Mouse (Mus musculus): Measurements from ENCODE around the gene Tbx2. TPM values are rescaled to one million over a fixed set of nuclear protein-coding genes. Genes with fewer than 3 reads are reported as not detected.

The Tbx2 gene
- total RNA-seq, 2 experiments from 2014 or later, result 6.2 to 7.1 TPM

DNA sequence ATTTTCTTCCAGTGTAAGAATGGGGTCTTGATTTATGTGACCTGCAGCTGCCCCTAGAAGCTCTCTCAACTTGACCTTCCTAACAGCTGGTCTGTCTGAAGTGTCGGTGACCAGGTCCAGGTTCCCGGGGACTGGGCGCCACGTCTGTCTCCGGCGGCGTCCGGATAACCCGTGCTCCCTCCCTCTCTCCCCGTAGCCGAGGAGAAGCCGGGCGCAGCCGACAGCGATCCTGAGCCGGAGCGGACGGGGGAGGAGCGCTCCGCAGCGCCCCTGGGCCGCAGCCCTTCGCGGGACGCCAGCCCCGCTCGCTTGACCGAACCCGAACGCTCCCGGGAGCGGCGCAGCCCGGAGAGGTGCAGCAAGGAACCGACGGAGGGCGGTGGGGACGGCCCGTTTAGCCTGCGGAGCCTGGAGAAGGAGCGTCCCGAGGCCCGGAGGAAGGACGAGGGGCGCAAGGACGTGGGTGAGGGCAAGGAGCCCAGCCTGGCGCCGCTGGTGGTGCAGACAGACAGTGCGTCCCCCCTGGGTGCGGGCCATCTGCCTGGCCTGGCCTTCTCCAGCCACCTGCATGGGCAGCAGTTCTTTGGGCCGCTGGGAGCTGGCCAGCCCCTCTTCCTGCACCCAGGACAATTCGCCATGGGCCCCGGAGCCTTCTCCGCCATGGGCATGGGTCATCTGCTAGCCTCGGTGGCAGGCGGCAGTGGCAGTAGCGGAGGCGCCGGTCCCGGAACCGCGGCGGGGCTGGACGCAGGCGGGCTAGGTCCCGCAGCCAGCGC, 5.5 kb downstream of the Tbx2 start:
- no peak for DNase-seq (ENCODE audit: low spot score)
- intact Hi-C loops (cut with DNase I), result no loop called here

DNA sequence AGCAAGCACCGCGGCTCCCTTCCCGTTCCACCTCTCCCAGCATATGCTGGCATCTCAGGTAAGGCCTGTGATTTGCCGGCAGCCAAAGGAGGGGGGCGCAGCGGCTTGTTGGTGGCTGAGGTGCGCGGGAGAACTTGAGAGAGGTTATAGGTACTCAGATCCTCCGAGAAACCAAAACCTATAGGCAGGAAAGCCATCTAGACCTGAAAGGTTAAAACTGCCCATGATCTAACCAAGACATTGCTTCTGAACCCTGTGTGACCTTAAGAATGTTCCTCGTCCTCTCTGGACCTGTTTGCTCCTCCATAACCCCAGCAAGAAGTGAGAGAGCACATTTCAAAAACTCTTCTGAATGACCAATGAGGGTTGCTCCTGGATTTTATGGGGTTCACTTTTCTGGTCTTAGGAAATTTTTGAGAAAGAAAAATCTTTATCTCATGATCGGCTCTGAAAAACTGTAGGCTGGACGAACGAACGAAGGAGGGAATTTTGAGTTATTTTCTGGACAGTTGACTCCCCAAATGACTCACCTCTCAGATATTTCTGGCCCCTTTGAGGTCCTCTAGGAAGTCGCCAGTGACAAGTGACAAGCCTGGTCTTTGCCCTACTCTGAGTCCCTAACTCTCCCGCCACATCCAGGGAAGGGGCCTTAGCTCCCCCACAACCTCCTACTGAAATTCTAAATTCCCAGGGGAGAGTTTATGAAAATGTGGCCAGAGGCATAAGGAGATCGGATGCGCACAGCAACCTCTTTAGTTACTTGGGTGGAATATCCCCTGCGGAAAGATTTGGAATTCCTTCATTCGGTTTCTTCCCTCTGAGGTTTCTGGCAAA, 6.3 kb downstream of the Tbx2 start:
- no peak for DNase-seq (ENCODE audit: low spot score)
- intact Hi-C loops (cut with DNase I), result no loop called here

DNA sequence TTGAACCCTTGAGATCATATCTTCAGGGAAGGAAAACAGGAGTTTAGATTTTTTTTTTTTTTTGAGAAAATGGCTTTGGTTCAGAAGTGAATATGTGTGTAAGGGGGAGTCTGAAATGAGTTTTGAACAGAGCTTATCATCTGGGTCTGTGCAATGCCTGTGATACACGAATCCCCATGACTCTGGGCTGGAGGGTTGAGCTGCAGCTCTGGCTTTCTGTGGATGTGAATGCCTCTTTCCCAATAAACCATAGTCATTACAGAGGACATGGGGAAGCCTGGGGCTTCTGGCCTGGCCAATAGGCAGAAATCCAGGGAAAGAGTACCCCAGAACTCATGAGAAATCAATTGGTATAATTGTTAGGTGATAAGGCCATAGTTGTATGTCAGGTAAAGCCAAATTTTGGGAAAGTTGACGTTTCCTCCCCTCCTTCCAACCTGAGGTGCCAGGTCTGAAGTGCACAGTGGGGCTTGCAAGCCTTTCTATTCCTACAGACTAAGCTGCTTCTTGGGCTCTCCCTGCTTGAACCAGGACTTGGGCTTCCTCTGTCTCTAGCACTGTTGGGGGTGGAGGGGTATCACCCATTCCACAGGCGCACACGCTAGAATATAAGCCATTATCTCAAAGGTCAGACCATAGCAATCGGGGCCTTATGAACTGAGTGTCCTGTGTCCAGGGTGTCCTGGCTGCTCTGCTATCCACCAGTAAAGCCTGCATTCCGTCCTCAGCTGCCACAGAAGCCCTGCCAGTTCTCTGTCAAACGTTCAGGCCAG, 7.1 kb downstream of the Tbx2 start:
- no peak for DNase-seq (ENCODE audit: low spot score)
- intact Hi-C loops (cut with DNase I), result loop anchor here (5.0 to 10.0 kb wide), 3 partner anchors 372 to 515 kb away; partner anchors contain the start of gene Med13

DNA sequence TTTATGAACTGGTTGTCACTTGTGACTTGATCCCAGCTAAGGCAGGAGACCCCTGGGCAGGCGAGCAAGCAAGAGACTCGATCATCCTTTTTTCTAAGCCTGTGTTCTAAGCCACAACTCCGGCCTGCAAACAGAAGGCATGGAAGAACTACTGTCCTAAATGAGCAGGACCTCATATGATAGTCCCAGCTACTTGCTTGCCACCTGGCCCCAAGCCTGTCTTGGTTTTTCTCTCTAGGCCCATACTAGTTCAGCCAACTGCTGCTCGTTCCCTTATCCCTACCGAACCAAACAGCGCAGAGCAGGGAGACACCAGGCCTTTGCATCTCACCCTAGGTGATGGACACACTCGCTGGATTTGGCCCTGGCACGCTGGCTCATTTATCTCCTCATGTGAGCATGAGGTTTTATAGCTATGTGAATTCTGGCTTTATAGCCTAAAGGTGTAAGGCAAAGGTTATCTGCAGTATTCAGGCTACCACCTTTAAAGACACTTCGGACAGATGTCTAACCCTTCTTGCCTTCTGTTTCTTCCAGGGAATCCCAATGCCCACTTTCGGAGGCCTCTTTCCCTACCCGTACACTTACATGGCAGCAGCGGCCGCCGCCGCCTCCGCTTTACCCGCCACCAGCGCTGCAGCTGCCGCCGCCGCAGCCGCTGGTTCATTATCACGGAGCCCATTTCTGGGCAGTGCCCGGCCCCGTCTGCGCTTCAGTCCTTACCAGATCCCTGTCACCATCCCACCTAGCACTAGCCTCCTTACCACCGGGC, 7.9 kb downstream of the Tbx2 start:
- intact Hi-C loops (cut with DNase I), result loop anchor here (5.0 to 10.0 kb wide), 3 partner anchors 373 to 515 kb away; partner anchors contain the start of gene Med13
- no peak for DNase-seq (ENCODE audit: low spot score)

DNA sequence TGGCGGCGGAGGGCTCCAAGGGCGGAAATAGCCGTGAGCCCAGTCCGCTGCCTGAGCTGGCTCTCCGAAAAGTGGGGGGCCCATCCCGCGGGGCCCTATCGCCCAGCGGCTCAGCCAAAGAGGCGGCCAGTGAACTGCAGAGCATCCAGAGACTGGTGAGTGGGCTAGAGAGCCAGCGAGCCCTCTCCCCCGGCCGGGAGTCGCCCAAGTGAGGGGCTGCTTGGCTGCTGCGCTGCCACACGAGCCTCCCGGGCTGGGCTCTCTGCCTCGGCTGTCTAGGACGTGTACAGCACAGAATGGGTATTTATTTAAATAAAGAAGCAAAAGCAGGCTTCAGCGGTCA, 8.4 kb downstream of the Tbx2 start:
- DNase-seq (ENCODE audit: low spot score), result no peak
- intact Hi-C loops (cut with DNase I), result loop anchor here (5.0 to 10.0 kb wide), 3 partner anchors 373 to 514 kb away; partner anchors contain the start of gene Med13

DNA sequence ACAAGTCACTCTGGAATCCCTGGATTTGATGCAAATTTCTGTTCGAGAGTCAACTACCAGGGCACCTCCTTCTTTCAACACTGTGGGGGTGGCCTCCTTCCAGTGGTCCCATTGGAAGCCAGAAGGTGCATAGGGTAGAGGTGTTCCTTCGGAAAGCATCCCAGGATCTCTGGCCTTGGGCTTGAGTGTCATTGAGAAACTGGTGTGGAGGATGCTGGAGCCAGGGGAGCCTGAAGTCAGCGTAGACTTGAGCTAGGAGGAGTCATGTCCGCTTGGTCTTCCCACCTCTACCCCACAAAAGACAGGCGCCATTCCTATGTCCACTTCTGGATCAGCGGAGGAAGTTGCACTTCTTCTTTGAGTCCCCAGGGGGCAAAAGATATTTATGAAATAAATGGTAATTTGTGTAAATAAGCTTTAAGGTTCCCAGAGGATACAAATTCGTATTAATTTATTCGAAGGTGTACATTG, 8.9 kb downstream of the Tbx2 start:
- no peak for DNase-seq (ENCODE audit: low spot score)
- intact Hi-C loops (cut with DNase I), result loop anchor here (5.0 to 10.0 kb wide), 3 partner anchors 374 to 514 kb away; partner anchors contain the start of gene Med13

DNA sequence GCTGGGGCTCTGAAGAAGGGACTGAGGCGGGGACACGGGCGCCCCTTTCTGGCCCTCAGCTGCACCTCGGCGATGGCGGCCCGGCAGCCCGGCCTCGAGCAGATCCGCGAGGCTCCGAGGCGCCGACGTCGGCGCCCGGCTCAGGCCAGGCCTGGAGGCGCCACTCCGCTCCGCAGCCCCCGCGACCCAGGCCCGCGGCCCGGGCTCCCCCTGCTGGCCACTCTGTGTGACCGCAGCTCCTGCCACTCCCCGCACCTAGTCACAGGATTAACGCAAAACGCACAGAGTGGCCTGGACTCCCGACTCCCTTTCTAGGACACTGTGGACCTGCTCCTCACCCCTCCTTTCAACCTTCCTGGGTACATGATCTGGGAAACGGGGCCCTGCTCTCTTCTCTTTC, 9.6 kb downstream of the Tbx2 start:
- DNase-seq (ENCODE audit: low spot score), result peak; percentile 53

DNA sequence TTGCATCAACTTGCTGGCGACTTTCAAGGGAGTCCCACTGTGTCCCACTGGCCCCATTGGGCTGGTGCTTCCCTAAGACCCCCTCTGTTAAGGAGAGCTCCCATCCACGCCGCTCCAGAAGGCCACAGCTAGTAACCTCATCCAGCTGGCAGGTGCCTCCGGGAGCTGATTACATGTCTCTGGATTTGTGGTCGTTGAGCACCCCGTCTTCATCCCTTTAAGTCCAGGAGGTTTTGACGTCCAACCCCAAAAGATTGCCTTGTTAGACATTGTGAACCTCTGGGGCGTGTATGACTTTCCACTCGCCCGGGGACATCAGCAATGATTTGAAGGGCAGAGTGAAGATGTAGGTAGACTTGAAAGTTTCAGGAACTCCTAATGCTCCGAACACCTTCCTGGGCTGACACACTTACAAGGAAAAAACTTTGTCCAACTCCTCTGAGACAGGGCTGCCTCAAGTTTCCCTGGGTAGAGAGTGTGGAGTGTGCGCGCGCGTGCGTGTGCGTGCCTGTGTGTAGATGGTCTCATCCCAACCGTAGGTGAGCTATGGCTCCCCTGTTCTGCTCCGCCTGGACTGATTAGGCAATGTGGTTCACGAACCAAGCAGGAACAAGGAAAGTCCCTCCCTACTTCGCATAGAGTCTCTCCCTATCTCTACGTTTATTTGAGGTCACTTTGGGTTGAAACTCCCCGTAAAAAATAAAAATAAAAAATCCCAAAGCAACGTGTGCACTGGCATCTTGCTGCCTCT, 10.4 kb downstream of the Tbx2 start:
- DNase-seq (ENCODE audit: low spot score), result no peak
- intact Hi-C loops (cut with DNase I), result loop anchor here (2.0 to 10.0 kb wide), 4 partner anchors 324 to 512 kb away; partner anchors contain the start of gene Med13

More for the DNA sequence above, 9.6 kb downstream of the Tbx2 start:
- intact Hi-C loops (cut with DNase I), result loop anchor here (2.0 to 10.0 kb wide), 4 partner anchors 323 to 513 kb away; partner anchors contain the start of gene Med13

DNA sequence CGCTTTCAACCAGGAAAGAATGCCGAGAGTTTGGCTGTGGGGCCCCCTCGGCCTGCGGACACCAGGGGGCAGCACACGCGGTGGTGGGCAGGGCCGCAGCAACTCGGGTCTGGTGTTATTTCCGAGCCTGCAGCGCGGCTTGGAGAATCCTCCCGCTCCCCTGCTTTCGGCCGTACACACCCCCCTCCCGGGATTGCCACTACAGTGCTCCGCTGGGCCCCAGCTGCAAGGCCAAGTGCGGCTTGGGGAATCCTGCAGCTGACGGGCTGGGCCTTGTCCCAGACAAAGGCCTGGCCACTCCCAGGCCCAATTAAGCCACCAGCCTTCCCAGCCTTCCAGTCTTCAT, 11.0 kb downstream of the Tbx2 start:
- intact Hi-C loops (cut with DNase I), result loop anchor here (2.0 to 10.0 kb wide), 4 partner anchors 325 to 511 kb away; partner anchors contain the start of gene Med13
- DNase-seq (ENCODE audit: low spot score), result peak; percentile 77

DNA sequence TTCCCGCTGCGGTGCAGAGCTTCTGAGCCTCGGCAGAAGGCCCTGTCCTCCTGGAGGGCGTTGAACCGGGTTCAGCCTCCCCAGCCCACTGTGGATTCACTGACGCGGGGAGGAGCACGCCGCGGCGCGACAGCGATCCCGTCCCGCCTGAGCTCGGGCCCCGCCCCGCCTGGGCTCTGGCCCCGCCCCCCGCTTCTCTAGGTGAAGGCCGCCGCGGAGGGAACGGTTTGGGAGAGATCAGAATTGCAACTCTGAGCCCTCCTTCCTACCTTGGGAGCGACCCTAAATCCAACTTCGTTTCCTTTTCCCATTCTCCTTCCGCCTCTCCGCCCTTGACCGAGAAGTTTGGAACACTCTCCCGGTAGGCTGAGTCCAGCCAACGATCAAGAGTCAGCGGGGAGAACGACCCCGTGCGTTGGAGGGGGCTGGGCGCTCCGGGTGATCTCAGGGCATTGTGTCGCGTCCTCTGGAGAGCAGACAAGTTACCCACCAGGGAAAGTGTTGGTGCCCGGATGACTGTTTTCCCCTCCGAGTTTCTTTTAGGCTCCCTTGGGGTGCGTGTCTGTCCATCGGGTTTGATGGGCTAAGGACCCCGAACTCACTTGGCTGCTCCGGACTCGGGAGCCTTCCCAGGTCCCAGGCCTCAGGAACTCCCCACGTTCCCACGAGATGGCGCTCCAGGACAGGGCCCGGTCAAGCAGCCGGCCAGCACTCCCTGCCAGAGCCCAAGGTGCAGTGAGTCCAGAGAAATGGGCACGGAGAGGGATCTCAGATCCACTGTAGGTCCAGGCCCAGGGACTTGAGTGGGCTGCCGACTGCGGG, 12.0 kb downstream of the Tbx2 start:
- peak; percentile 74 for DNase-seq (ENCODE audit: low spot score)
- intact Hi-C loops (cut with DNase I), result loop anchor here (5.0 to 10.0 kb wide), 3 partner anchors 377 to 510 kb away; partner anchors contain the start of gene Med13

DNA sequence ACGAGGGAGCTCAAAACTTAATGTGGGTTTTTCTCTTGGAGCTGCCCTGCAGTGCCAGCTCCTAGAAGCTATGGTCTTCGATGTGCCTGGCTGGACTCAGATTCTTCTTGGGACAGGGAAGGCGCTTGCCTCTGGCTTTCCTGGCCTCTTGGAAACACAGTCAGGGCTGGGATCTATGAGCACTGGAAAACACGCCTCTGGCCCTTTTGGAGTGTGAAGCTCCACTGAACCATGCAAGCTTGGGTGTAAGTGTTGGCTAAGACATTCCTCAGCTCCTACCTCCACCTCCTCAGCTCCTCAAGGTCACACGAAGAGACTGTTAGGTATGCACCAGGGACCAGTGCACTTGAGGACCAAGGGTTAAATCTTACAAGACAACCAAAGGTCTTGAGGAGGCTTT, 12.6 kb downstream of the Tbx2 start:
- intact Hi-C loops (cut with DNase I), result loop anchor here (5.0 to 10.0 kb wide), 4 partner anchors 327 to 510 kb away; partner anchors contain the start of gene Med13
- DNase-seq (ENCODE audit: low spot score), result no peak

DNA sequence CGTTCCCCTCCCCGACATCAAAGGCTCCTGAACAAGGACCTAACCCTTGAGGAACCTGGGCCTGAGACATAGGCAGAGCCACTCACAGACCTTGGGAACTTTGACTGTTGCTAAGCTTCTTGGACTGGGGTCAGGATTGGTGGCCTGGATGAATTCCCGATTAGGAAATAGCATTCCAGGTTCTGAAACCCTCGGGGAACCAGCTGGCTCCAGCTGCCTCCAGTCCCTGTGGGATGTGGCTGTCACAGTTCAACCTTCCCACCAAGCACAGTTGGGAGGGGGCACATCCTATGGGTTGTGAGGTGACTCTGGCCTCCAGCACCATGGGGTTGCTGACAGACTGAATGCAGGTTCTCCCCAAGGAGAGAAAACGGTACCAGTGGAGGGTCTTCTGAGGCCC, 13.6 kb downstream of the Tbx2 start:
- intact Hi-C loops (cut with DNase I), result loop anchor here (5.0 to 10.0 kb wide), 2 partner anchors 326 to 509 kb away; partner anchors contain the start of gene Med13
- DNase-seq (ENCODE audit: low spot score), result peak; percentile 36

DNA sequence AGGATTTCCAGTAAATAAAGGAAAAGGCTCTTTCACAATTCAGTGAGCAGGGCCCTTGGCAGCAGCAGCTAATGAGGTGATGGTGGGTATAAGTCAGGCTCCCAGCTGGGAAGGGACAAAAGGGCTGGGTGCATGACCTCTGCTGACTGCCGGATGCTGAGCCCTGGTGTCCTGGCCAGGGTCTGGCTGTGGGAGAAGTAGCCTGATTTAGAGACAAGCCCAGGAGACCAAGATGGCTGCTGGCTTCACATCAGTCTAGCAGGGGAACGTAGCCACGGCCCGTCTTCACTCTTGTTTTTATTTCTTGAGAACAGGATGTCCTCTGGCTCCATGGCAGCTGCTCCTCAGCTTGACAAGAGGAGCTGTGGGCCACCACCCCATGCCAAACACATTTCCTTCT, 14.2 kb downstream of the Tbx2 start:
- intact Hi-C loops (cut with DNase I), result loop anchor here (5.0 to 10.0 kb wide), 2 partner anchors 326 to 508 kb away; partner anchors contain the start of gene Med13

DNA sequence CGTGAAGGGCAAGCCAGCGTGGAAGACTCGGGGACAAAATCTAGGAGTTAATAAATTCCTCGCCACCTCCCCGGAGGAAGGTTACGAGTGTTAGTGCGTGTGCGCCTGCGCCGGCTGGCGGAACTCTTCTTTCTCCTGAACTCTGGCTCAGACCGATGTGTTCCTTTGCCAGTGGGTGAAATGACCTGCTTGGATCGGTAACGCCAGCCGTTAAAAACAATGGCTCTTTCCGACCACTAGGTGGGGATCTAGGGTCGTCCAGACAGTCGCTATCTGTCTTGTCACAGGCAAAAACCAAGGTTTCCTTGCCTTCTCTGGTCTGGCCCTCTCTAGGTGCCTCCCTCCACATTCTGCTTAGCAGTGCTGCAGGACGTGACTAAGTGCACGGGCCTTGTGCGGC, 16.7 kb downstream of the Tbx2 start:
- intact Hi-C loops (cut with DNase I), result loop anchor here (1.0 to 10.0 kb wide), 4 partner anchors 123 to 506 kb away; partner anchors contain the start of gene Med13
- peak; percentile 46 for DNase-seq (ENCODE audit: low spot score)

More for the DNA sequence above, 14.2 kb downstream of the Tbx2 start:
- peak; percentile 66 for DNase-seq (ENCODE audit: low spot score)

DNA sequence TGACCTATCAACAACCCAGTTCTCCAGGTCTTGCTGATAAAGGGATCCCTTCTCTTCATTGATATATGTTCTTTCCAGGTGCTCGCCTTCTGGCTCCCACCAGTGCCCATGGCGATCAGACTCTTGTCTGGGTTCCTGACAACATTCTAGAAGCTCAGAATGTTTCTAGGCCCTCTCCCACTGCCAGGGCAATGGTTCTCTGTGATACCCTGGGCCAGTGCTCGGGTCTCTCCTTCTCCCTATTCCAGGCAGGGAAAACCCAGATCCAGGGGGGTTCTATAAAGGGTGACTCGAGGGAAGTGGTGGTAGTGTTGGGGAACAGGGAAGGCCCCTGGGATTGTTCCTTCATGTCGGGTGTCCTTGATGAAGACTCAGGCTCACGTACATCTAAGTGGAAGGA, 17.9 kb downstream of the Tbx2 start, which contains the start of gene Gm11444:
Gene Gm11444 (minus strand): TSS at position 101 of the 400 bp plus-strand sequence.
- intact Hi-C loops (cut with DNase I), result no loop called here

DNA sequence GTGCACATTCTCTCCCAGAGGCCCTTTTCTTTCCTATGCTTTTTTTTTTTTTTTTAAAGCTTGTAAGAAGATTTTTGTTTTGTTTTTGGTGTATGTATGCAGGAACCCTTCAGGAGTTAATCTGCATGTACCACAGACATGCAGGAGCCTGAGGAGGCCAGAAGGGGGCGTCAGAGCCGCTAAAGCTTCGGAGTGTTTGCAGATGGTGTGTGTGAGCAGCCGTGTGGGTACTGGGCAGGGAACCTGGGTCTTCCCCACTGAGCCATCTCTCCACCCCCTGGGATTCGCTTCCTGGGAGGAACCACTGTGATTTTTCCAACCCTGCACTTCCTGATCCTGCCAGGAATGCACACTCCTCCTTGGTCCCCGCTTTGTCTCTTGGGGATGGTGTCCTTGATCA, 18.4 kb downstream of the Tbx2 start:
- no peak for DNase-seq (ENCODE audit: low spot score)
- intact Hi-C loops (cut with DNase I), result no loop called here

More for the DNA sequence above, 17.9 kb downstream of the Tbx2 start, which contains the start of gene Gm11444:
- DNase-seq (ENCODE audit: low spot score), result no peak

Data from heart, postnatal 25 days (tissue).